Mouse (Mus musculus) cerebellum, postnatal 14 days (tissue): ENCODE measurements around the gene Hrh1.
A peak's percentile ranks its signal among the peaks of the same experiment; 100 is the strongest.
"Not testable (repeated sequence)": the region's sequence is repeated elsewhere in the genome, so short reads cannot be mapped to it uniquely, and the experiment has no call there.

Source experiments
- DNase-seq, 2 experiments: peaks; one replicate each; pipeline ENCODE4 v3.0.0; 2021; ENCODE audit warnings: mixed read lengths in 2 of 2

The Hrh1 gene

DNA sequence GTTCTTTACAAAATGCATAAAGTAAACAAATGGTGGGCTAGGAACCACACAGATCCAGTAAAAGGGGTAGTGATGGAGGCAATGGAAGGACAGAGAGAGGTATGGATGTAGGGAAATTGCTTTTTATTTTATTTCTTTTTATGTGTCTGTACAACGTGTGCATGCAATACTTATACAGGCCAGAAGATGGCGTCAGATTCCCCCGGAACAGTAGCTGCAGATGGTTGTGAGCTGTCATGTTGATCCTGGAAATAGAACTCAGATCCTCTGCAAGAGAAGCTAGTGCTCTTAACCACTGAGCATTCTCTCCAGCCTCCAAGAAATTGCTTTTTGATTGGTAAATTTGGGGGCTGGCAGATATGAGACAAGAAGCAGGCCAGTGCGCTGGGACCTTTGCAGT is 65.0 kb downstream of the Hrh1 start:
- peak; percentile 43 to 62 for DNase-seq

DNA sequence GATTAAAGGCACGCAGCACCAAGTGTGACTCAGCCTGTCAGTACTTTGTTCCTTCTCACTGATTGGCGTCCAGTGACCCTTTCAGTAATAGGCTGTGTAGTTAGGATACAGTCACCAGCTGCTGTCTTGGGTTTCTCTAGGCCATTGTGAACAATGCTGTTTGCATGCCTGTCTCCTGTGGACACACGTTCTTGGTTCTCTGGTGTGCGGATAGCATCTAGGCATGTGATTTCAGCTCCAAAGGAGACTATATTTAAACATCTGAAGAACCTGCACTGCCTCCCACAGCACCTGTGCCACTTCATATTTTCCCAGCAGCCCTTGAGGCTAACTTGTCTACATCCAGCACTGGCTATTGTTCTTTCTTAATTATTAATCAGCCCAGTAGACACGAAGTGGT is 75.8 kb downstream of the Hrh1 start:
- DNase-seq = no peak

DNA sequence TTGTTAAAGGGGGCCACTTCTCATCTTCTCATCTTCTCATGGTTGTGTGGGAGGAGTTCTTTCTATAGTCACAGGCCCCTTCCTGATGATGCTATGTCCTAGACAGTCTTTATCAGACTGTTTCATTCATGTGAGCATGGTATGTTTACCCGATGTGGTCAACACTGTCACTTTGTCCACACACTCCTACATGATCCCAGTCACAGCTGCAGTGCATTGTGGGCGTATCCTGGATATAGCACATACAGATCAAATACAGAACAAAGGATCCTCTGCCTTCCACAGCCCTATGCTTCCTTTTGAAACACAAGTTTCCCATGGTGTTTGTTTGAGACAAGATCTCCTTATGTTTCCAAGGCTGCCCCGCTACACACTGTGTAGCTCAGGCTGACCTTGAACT is 76.3 kb downstream of the Hrh1 start:
- DNase-seq = no peak

DNA sequence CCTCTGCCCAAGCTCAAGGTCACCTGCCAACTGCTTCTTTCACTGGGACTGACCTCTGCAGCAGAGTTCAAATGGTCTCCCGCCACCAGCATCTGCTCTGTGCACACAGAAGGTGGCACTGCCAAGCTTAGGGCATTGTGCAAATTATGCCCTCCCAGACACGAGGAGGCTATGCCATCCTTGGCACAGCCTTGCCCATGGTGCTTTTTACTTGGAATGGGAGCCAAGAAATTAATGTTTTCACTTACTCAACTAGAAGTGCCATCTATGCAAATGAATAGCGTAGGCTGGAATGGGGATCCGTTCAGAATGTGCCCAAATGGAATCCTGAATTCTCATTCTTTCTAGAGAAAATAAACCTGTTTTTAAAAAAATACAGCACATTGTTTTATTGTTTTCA is 77.2 kb downstream of the Hrh1 start:
- peak; percentile 28 to 36 for DNase-seq

DNA sequence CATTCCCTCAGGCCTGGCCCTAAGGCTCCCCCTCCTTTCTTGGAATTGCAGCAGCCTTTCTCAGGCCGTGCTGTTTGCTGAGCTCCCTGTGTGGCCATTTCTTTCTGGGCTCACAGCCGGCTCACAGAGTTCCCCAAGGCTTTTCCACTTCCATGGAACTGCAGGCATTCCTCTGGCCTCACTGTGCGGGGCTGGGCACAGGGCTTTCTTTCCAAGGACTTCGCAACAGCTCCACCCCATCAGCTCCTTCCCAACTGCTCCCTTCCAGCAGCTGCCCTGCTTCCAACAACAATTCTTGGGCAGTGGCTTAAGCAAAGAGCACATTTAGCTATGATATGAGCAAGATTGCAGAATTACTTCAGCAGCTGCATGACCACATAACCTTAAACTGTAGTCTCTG is 81.0 kb downstream of the Hrh1 start:
- no peak for DNase-seq

DNA sequence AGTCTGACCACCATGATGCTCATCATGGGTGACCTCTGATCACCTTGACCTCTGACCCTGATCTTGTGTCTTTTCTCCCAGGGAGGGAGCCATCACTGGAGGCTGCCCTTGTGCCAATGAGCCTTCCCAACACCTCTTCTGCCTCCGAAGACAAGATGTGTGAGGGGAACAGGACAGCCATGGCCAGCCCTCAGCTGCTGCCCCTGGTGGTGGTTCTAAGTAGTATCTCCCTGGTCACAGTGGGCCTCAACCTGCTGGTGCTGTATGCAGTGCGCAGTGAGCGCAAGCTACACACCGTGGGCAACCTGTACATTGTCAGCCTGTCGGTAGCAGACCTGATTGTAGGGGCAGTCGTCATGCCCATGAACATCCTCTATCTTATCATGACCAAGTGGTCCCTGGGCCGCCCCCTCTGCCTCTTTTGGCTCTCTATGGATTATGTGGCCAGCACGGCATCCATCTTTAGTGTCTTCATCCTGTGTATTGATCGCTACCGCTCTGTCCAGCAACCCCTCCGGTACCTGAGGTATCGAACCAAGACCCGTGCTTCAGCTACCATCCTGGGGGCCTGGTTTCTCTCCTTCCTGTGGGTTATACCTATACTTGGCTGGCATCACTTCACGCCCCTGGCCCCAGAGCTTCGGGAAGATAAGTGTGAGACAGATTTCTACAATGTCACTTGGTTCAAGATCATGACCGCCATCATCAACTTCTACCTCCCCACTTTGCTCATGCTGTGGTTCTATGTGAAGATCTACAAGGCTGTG is 82.1 kb downstream of the Hrh1 start:
- DNase-seq = peak in 1 of 2 experiments; percentile 30

DNA sequence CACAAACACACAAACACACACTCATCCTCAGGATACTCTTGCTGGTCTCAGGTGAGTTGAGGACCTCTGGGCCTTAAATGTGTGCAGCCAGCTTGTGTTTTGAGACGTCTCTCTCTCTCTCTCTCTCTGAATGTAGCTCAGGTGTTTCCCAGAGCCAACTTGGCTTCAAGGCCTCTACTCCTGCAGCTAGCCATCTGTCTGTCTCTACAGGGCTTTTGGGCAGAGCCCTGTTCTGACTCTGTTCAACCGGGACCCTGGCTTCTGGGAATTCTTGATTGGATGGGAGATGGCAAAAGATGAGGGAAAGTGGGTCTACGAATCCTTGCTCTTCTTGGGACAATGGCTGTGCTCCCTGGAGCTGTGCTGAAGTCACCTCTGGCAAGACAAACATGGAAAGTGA is 91.6 kb downstream of the Hrh1 start:
- DNase-seq = peak; percentile 64 to 78

DNA sequence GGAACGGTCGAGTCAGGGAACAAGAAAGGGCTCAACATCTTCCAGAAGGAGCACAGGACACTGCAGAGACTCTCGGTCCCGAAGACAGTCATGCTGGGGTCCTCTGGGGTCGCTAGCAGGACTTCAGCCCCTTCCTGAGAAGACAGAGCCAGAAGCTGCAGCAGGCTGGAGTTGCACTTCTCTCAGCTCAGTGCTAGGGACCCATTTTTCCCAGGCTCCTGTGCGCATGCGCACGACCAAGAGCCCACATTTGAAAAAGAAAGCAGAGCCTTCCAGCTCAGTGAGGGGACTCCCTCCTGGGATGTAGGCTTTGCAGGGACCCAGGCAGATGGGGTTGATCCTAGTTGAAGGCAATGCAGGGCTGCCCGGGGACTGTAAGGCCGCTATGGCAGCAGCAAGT is 94.9 kb downstream of the Hrh1 start:
- not testable (repeated sequence) for DNase-seq

DNA sequence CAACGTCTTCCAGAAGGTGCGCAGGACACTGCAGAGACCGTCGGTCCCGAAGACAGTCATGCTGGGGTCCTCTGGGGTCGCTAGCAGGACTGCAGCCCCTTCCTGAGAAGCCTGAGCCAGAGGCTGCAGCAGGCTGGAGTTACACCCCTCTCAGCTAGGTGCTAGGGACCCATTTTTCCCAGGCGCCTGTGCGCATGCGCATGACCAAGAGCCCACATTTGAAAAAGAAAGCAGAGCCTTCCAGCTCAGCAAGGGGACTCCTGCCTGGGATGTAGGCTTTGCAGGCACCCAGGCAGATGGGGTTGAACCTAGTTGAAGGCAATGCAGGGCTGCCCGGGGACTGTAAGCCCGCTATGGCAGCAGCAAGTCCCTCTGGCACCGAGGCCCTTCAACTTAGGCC is 97.3 kb downstream of the Hrh1 start:
- DNase-seq = peak; percentile 2 to 47

GRCm38 (mm10) chr6:114514038-114514437 is 116.3 kb downstream of the Hrh1 start:
- DNase-seq = not testable (repeated sequence)

DNA sequence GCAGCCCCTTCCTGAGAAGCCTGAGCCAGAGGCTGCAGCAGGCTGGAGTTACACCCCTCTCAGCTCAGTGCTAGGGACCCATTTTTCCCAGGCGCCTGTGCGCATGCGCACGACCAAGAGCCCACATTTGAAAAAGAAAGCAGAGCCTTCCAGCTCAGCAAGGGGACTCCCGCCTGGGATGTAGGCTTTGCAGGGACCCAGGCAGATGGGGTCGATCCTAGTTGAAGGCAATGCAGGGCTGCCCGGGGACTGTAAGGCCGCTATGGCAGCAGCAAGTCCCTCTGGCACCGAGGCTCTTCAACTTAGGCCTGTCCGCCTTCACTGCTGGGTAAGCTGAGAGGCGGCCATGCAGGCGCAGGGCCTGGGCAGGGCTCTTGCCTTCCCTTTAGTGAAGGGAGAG is 131.0 kb downstream of the Hrh1 start:
- not testable (repeated sequence) for DNase-seq
